Mouse (Mus musculus): Measurements from ENCODE around the gene Anln.

DNA sequence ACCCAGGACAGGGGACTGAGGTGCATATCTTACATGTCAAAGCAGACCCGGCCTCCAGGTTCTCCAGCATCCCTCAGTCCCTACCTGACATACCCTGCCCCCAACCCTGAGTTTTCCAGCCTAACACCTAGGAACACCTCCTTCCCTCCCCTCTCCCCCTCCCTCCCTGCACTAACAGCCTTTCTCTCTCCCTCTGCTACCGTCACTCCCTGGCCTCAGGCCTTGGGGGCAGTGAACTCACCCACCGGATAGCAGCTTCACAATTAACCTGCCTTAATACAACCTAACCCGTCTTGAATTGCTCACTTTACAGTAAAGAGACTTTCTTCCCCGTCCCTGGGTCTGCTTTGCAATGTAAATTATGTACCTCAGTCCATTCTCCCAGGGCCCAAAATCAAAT lies 35.1 kb downstream of the Anln start:
- TF ChIP-seq CTCF (IDR thresholded peaks at IDR 0.05; ENCODE audit: low read depth) (no peak), EP300 (IDR thresholded peaks at IDR 0.05; ENCODE audit: low read depth) (no peak)

All from liver, embryonic 14.5 days (tissue).